Mouse (Mus musculus): ENCODE measurements around the gene Cd86.

The Cd86 gene

GRCm38 (mm10) chr16:36598265-36598664 is 67.6 kb downstream of the Cd86 start:
- DNase-seq (ENCODE audit: low spot score) = no peak

- DNase-seq (ENCODE audit: low spot score) = no peak
These were observed 69.0 kb downstream of the Cd86 start for GRCm38 (mm10) chr16:36596671-36597410.

- DNase-seq (ENCODE audit: low spot score) = no peak
These were observed 76.0 kb downstream of the Cd86 start for GRCm38 (mm10) chr16:36589898-36590297.

DNA sequence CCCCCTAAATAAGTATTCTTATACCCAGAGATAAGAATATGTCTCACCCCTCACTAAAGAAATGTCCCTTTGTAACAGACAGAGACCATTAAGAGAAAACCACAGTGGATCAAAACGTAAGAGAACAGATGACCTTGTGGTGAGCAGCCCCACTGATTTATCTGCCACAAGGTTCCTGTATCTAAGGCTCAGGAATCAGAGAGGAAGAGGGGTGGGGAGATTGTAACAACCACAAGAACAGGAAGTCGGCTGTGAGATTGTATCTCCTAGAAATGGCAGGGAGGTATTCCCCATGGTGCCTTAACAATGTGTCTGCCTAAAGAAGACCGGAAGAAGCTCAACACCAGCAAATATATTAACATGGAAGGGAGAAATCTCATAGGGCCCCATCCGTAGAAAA is 77.9 kb downstream of the Cd86 start:
- no peak for DNase-seq (ENCODE audit: low spot score)

DNA sequence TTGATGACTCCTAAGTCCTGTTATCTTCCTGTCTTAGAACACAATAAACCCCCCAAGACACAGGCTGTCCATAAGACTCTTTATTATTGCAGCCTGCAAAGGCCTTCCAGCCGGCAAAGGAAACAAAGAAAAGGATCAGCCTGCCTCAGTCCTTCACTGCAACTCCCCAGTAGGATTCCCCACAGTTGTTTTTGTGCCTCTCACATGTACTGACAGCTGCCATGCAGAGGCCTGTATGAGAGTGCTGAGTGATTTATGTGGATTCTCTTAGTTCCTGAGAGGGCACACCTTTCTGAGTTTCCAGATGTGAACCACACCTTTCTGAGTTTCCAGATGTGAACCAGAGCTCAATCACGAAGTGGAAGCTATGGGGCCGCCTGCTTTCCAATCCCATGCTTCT is 83.8 kb downstream of the Cd86 start:
- DNase-seq (ENCODE audit: low spot score) = no peak

GRCm38 (mm10) chr16:36571942-36572341 is 93.9 kb downstream of the Cd86 start:
- DNase-seq (ENCODE audit: low spot score) = no peak

GRCm38 (mm10) chr16:36561386-36562338 is 104.2 kb downstream of the Cd86 start, which contains the start of gene Casr:
Gene Casr (minus strand): TSS chr16:36562141.
- DNase-seq (ENCODE audit: low spot score) = no peak

DNA sequence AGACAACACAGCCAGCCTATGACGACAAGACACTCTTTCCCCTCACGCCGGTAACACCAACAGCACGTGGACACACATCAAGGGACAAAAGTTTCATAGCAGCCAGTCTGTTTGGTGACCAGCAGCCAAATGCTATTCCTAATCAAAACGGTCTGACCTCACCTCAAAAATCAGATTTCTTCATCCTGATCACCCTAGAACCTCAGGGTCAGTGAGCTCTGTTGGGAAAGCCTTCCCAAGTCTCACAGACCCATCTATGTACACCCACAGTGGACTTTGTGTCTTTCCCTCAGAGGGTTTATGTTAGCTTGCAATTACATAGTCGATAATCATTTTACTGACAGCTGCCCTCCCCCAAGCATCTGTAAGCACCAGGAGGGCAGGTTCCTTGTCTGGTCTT is 106.3 kb downstream of the Cd86 start:
- no peak for DNase-seq (ENCODE audit: low spot score)

- DNase-seq (ENCODE audit: low spot score) = no peak
These were observed 110.2 kb downstream of the Cd86 start for GRCm38 (mm10) chr16:36555672-36556165.
